Mouse (Mus musculus) cerebellum, postnatal 14 days (tissue): ENCODE measurements around the gene Zfp335.
"Not testable (repeated sequence)": the region's sequence is repeated elsewhere in the genome, so short reads cannot be mapped to it uniquely, and the experiment has no call there.

Source experiments
- DNase-seq, 2 experiments: peaks; one replicate each; pipeline ENCODE4 v3.0.0; 2021; ENCODE audit warnings: mixed read lengths in 2 of 2

The Zfp335 gene

GRCm38 (mm10) chr2:164892696-164893216 lies 18.8 kb downstream of the Zfp335 start:
- DNase-seq: peak; percentile 56 to 62

- DNase-seq: peak; percentile 65 to 69
Measured at GRCm38 (mm10) chr2:164891908-164892695, 19.5 kb downstream of the Zfp335 start.

GRCm38 (mm10) chr2:164891056-164891834 lies 20.3 kb downstream of the Zfp335 start:
- DNase-seq: peak in 1 of 2 experiments; percentile 26

DNA sequence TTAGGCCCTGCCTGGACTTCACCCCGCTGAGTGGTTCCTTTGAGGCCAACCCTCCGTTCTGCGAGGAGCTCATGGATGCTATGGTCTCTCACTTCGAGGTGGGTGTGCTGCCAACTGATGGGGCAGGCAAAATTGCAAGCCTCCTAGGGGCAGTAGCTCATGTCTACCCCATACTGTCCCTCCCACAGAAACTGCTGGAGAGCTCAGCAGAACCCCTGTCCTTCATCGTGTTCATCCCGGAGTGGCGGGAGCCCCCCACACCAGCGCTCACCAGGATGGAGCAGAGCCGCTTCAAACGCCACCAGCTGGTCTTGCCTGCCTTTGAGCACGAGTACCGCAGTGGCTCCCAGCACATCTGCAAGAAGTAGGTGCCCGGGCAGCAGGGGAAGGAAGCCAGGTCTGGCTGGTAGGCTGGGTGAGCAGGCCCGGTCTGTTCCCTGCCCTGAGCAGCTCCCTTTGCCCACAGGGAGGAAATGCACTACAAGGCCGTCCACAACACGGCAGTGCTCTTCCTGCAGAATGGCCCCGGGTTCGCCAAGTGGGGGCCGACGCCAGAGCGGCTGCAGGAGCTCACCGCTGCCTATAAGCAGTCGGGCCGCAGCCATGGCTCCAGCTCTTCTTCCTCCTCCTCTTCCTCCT lies 21.0 kb downstream of the Zfp335 start:
- peak in 1 of 2 experiments; percentile 16 for DNase-seq

DNA sequence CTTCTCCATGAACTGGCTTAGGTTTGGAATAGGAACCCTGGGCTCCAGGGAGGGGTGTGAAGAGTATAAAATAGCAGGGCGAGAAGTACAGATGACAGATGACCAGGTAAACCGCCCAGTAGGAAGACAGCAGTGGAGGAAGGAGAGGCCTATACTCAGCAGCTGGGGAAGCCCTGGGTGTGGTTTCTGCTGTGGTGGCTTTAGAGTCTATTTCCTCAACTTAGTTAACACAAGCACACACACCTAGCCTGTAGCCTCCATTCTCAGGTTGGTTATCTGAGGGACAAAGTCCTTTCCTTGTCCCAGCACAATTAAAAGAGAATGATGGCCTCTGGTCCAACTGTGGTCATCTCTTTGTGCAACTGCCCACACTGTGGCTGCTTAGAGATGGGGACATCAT lies 21.6 kb downstream of the Zfp335 start:
- DNase-seq: no peak

DNA sequence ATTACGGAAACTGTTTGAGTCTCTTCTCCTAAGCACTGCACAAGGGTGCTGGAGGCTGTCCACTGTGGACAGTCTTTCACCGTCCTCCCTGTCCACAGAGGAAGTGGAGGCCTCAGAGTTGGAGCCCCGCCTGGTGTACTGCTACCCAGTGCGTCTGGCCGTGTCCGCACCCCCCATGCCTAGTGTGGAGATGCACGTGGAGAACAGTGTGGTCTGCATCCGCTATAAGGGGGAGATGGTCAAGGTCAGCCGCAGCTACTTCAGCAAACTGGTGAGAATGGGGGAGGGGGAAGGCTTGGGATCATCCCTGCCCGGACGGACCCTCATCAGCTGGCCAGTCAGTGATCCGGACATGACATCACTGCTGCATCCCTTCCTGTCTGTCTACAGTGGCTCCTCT lies 22.6 kb downstream of the Zfp335 start:
- DNase-seq: peak in 1 of 2 experiments; percentile 39

GRCm38 (mm10) chr2:164886617-164887016 lies 24.9 kb downstream of the Zfp335 start:
- DNase-seq: no peak

DNA sequence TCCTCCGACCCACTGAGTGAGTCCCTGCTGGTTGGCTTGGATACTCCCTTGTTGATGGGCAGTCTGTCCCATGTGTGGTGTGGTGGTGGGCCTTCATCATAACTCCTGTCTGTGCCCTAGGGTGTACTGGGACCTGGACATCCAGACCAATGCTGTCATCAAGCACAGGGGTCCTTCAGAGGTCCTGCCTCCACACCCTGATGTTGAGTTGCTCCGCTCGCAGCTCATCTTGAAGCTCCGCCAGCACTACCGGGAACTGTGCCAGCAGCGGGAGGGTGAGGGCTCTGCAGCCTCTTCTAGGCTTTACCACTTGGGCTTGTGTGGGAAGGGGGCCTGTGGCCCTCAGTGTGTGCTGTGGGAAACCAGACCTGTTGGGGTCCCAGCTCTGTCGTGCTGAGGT lies 25.8 kb downstream of the Zfp335 start:
- DNase-seq: peak; percentile 93 to 96

DNA sequence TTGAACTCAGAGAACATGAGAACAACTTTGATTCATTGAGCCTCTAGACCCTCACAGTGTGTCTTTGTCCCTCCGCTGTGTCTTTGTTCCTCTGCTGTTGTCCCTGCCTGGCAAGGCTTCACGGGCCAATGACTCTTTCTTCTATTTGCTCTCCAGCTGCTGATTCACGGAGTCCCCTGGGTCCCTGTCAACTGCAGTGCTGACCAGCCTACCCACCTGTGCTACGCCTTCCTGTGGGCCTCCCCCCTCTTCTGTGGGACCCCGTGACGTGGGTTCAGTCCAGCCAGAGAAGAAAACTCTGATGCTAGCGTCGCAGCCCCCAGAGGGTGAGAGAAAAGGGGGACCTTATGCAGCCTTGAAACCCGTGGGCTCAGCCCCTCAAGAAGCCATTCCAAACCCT lies 28.9 kb downstream of the Zfp335 start:
- peak in 1 of 2 experiments; percentile 11 for DNase-seq

- peak; percentile 97 for DNase-seq
Measured at GRCm38 (mm10) chr2:164879568-164880277, 31.8 kb downstream of the Zfp335 start.

DNA sequence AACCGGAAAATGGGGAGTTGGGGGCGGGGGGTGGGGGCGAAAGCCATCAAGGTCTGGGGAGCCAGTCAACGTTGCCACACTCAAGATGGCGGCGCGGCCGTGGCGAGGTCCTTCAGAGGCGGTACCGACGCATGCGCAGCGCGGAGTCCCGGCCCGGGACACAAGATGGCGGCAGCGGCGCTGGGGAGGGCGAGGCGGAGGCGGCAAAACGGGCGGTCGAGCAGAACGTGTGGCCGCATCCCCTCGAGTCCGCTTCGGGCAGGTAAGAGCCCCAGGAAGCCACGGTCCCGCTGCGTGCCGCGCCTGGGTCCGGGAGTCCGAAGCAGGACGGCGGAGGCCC lies 32.4 kb downstream of the Zfp335 start, which contains the start of gene Pcif1:
Gene Pcif1, plus strand, starts transcription at position 77 of the 340 bp plus-strand sequence.
- peak; percentile 98 for DNase-seq

DNA sequence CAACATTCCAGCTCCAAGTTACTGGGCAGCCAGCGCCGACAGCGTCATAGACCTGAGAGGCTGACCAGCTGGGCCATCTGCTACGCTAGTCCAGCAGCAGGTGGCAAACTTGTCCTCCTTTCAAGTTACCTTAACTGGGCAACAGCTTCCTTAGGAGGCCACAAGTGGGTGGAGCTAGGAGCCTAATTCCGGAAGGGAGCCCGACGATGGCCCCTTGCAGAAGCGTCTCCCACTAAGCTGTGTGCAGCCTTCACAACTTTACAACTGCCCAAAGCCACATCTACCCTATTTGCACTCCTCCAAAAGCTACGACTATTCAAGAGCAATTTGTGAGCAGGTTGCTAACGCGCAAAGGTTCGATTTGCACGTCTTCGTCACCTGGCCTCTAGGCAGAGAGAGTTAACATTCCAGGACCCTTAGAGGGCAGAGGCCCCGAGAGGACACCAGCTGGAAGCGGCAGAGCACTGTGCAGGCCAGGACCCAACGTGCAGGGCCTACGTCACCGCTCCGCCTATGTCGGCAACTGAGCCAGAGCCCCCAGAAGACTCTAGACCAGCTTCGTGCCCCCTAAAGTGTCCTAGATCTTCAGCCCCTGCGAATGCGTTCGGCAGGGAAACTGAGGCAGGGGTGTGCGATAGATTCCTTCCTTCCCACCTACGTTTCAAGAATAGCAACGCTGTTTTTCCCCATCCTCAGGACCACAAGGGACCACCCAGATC lies 32.9 kb downstream of the Zfp335 start:
- DNase-seq: peak; percentile 71 to 74

GRCm38 (mm10) chr2:164877376-164878215 lies 34.0 kb downstream of the Zfp335 start:
- not testable (repeated sequence) for DNase-seq

GRCm38 (mm10) chr2:164875648-164876047 lies 35.9 kb downstream of the Zfp335 start:
- not testable (repeated sequence) for DNase-seq

GRCm38 (mm10) chr2:164874239-164874769 lies 37.3 kb downstream of the Zfp335 start:
- DNase-seq: peak in 1 of 2 experiments; percentile 9

GRCm38 (mm10) chr2:164873621-164874020 lies 37.9 kb downstream of the Zfp335 start:
- DNase-seq: no peak

DNA sequence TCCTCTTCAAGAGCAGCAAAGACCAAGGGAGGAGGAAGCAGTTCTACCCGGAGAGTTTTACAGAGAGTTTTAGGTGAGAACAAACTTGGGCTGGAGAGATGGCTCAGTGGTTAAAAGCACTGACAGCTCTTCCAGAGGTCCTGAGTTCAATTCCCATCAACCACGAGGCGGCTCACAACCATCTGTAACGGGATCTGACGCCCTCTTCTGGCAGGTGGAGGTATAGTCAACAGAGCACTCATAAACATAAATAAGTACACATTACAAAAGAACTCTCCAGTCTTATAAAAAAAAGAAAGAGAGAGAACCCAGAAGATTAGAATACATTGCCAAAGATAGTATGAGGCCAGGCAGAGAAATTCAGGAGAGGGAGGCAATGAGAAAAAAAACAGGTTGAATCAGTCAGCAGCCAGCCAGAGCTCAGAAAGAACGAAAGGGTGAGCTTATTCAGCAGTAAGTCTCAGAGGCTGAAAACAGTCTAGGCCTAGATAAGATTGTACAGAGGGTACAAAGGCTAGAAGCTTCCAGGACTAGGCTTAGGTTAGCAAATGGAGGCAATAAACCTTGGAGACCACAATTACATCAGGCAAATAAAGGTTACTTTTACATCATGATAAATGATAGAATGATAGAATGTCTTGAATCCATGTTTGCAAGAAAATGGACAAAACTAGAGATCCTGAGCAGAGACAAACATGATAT lies 39.8 kb downstream of the Zfp335 start:
- DNase-seq: no peak

- DNase-seq: no peak
Measured at GRCm38 (mm10) chr2:164868491-164868890, 43.1 kb downstream of the Zfp335 start.

GRCm38 (mm10) chr2:164867566-164867965 lies 44.0 kb downstream of the Zfp335 start:
- no peak for DNase-seq
